Mouse (Mus musculus): ENCODE data around the gene Cnot8. TPM values are rescaled to one million over a fixed set of nuclear protein-coding genes. Genes with fewer than 3 reads are reported as not detected.
"Not testable (repeated sequence)": the region's sequence is repeated elsewhere in the genome, so short reads cannot be mapped to it uniquely, and the experiment has no call there.

Gene Cnot8
- total RNA-seq (2021) (10 to 100 TPM; 35.5 to 36.4 TPM), polyA plus RNA-seq (2012; rRNA removed) (43.0 and 76.2 TPM in 2 replicates)
- long read RNA-seq, transcript Cnot8-201 (7 exons, 2,035 nt), result major isoform, 43 of 55 reads
- long read RNA-seq, partial matches to known transcripts, result 7 of 55 reads
- long read RNA-seq, other reads (novel, unspliced or antisense), result 4 of 55 reads

DNA sequence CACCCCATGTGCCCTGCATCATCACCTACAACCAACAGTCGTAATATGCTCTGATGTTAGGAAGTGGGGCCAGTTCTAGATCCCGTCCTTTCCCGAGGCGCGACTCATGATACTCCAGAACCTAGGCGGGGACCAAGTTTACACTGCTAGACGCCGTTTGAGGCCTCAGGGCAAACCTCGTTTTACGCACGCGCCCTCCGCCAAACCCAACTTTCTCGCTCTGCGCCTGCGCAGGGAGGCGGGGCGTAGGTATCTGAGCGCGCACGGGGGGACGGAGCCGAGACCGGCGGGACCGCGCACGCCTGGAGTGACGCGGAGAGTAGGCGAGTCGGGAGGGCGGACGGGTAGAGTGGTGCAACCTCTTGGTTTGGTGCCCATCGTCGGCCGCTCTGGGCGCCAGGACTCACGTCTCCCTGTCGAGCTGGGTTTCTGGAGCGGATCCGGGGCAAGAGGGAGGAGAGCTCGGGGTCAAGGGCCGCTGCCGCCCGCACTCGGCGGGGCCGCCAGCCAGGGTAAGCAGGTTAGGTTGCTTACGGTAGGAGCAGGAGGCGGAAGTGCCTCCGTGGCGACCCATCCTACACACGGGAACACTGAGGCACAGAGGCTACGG is at the start of gene Cnot8:
Cnot8 (plus strand) TSS at position 457 of the 610 bp plus-strand sequence.
- H3K27ac ChIP-seq, result peak within 1 kb of the TSS; percentile 89
- no peaks in the 10 kb centered on the region for H3K36me3 ChIP-seq (ENCODE audit: control insufficient read depth, insufficient read depth, low read length)
- peak within 1 kb of the TSS; percentile 80 for H3K4me3 ChIP-seq
- peaks cover 1% of the 10 kb centered on the region; the same call in 1 of the 2 replicates for H3K79me2 ChIP-seq (replicated peaks; ENCODE audit: control insufficient read depth, insufficient read depth, low read length)
- H3K27me3 ChIP-seq (ENCODE audit: control insufficient read depth, insufficient read depth, low read length), result no peaks in the 10 kb centered on the region
- peak; percentile 99 to 100 for DNase-seq
- under 1% methylated on average over 55 of the region's 55 CpGs for WGBS
- intact Hi-C loops (cut with DNase I), result loop anchor here (2.0 to 10.0 kb wide), 4 partner anchors 97 to 302 kb away; partner anchors contain the start of genes Sap30l and Zfp692
- peaks cover 8% of the 10 kb centered on the region for H3K4me1 ChIP-seq (ENCODE audit: control insufficient read depth, insufficient read depth, low read length)
- peak; percentile 90 for TF ChIP-seq POLR2A (IDR thresholded peaks at IDR 0.05; ENCODE audit: insufficient read depth, low read depth, low read length)
- no peak for TF ChIP-seq CTCF (IDR thresholded peaks at IDR 0.05)
- 0 out of 2 replicates have a peak, but pooled peaks have one; percentile 32 for TF ChIP-seq EP300 (IDR thresholded peaks at IDR 0.05; ENCODE audit: insufficient read depth, low read depth, low read length)
- H3K9ac ChIP-seq (ENCODE audit: low read depth, low read length), result peak within 1 kb of the TSS; percentile 84

GRCm38 (mm10) chr11:58057455-58057854 is 46.5 kb upstream of the Cnot8 start:
- 32% methylated on average over 6 of the region's 6 CpGs for WGBS
- Histone ChIP-seq H3K4me3 (no peak overlapping the region), H3K4me1 (ENCODE audit: control insufficient read depth, insufficient read depth, low read length) (no peaks in the 10 kb centered on the region), H3K9ac (ENCODE audit: low read depth, low read length) (no peak overlapping the region), H3K79me2 (replicated peaks; ENCODE audit: control insufficient read depth, insufficient read depth, low read length) (no peaks in the 10 kb centered on the region), H3K27me3 (ENCODE audit: control insufficient read depth, insufficient read depth, low read length) (no peaks in the 10 kb centered on the region), H3K36me3 (ENCODE audit: control insufficient read depth, insufficient read depth, low read length) (no peaks in the 10 kb centered on the region), H3K27ac (no peak overlapping the region)
- DNase-seq, result peak; percentile 25 to 46
- TF ChIP-seq POLR2A (IDR thresholded peaks at IDR 0.05; ENCODE audit: insufficient read depth, low read depth, low read length), result no peak
- TF ChIP-seq CTCF (IDR thresholded peaks at IDR 0.05), result peak; percentile 95
- intact Hi-C loops (cut with DNase I), result loop anchor here (1.0 to 2.0 kb wide), 2 partner anchors 41 to 106 kb away; no protein-coding TSS in a partner anchor

- intact Hi-C loops (cut with DNase I); H3K4me1 ChIP-seq (ENCODE audit: control insufficient read depth, insufficient read depth, low read length); H3K27me3 ChIP-seq (ENCODE audit: control insufficient read depth, insufficient read depth, low read length); DNase-seq; H3K36me3 ChIP-seq (ENCODE audit: control insufficient read depth, insufficient read depth, low read length); H3K9ac ChIP-seq (ENCODE audit: low read depth, low read length); H3K4me3 ChIP-seq; H3K27ac ChIP-seq; H3K79me2 ChIP-seq (replicated peaks; ENCODE audit: control insufficient read depth, insufficient read depth, low read length): not testable (repeated sequence)
- WGBS, result 87% methylated on average over 7 of the region's 7 CpGs
Observed at GRCm38 (mm10) chr11:58059752-58060151, 44.2 kb upstream of the Cnot8 start.

DNA sequence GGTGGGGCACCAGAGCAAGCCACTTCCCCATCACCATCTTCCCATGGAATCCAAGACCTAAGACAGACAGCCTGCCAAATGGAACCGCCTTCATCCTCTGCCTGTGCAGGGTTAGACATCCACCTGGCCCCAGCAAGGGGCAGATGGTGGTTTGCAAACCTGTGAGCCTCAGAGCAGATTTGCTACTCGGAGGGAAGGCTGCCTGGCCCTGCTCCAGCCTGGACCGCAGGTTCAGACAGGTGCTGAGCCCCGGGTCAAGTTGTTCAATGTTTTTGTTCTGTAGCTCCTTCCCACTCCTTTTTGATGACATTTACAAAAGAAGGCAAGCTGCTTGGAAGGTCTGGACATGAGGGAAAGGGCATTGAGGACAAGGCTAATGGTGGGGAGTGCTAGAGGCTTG is 42.7 kb upstream of the Cnot8 start:
- H3K36me3 ChIP-seq (ENCODE audit: control insufficient read depth, insufficient read depth, low read length); H3K4me1 ChIP-seq (ENCODE audit: control insufficient read depth, insufficient read depth, low read length); DNase-seq; H3K27ac ChIP-seq; H3K4me3 ChIP-seq; H3K27me3 ChIP-seq (ENCODE audit: control insufficient read depth, insufficient read depth, low read length); H3K79me2 ChIP-seq (replicated peaks; ENCODE audit: control insufficient read depth, insufficient read depth, low read length); intact Hi-C loops (cut with DNase I); H3K9ac ChIP-seq (ENCODE audit: low read depth, low read length): not testable (repeated sequence)
- WGBS, result 90% methylated on average over 4 of the region's 4 CpGs

GRCm38 (mm10) chr11:58062586-58062985 is 41.4 kb upstream of the Cnot8 start:
- WGBS, result 90% methylated on average over 4 of the region's 4 CpGs
- H3K27ac ChIP-seq, result no peak overlapping the region
- no peak overlapping the region for H3K9ac ChIP-seq (ENCODE audit: low read depth, low read length)
- TF ChIP-seq EP300 (IDR thresholded peaks at IDR 0.05; ENCODE audit: insufficient read depth, low read depth, low read length) (no peak), POLR2A (IDR thresholded peaks at IDR 0.05; ENCODE audit: insufficient read depth, low read depth, low read length) (no peak), CTCF (IDR thresholded peaks at IDR 0.05) (no peak)
- no peak for DNase-seq
- no peaks in the 10 kb centered on the region for H3K36me3 ChIP-seq (ENCODE audit: control insufficient read depth, insufficient read depth, low read length)
- intact Hi-C loops (cut with DNase I), result no loop called here
- H3K4me3 ChIP-seq, result no peak overlapping the region
- no peaks in the 10 kb centered on the region for H3K27me3 ChIP-seq (ENCODE audit: control insufficient read depth, insufficient read depth, low read length)
- H3K79me2 ChIP-seq (replicated peaks; ENCODE audit: control insufficient read depth, insufficient read depth, low read length), result no peaks in the 10 kb centered on the region
- H3K4me1 ChIP-seq (ENCODE audit: control insufficient read depth, insufficient read depth, low read length), result no peaks in the 10 kb centered on the region; the same call in 1 of the 2 replicates

DNA sequence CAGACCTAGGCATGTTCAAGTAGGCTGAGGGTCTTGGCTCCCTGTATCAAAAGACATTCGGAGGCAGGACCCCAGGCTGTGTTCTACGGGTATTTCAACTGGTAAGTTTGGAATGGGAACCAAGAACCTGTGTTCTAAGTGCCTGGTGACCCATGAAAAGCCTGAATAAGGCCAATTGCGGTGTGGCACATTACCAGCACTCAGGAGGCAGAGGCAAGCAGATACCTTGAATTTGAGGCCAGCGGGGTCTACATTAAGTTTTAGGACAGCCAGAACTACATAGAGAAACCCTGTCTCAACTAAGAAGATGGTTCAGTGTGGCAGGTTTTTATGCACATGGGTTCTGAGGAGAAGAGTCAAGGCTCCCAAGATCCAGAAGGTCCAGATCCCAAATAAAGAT is 38.9 kb upstream of the Cnot8 start:
- TF ChIP-seq EP300 (IDR thresholded peaks at IDR 0.05; ENCODE audit: insufficient read depth, low read depth, low read length), result no peak
- no peak for TF ChIP-seq POLR2A (IDR thresholded peaks at IDR 0.05; ENCODE audit: insufficient read depth, low read depth, low read length)
- no peak for TF ChIP-seq CTCF (IDR thresholded peaks at IDR 0.05)
- Histone ChIP-seq H3K4me3 (no peak overlapping the region), H3K27ac (no peak overlapping the region), H3K27me3 (ENCODE audit: control insufficient read depth, insufficient read depth, low read length) (no peaks in the 10 kb centered on the region), H3K36me3 (ENCODE audit: control insufficient read depth, insufficient read depth, low read length) (no peaks in the 10 kb centered on the region), H3K4me1 (ENCODE audit: control insufficient read depth, insufficient read depth, low read length) (no peaks in the 10 kb centered on the region; the same call in 1 of the 2 replicates), H3K79me2 (replicated peaks; ENCODE audit: control insufficient read depth, insufficient read depth, low read length) (no peaks in the 10 kb centered on the region), H3K9ac (ENCODE audit: low read depth, low read length) (no peak overlapping the region)
- WGBS, result 88% methylated on average over 4 of the region's 4 CpGs
- intact Hi-C loops (cut with DNase I), result no loop called here
- no peak for DNase-seq

All from heart, adult 2 months (tissue).